Mouse (Mus musculus) frontal cortex, adult 2 months (tissue): ENCODE data around the gene Ston2. TPM values are rescaled to one million over a fixed set of nuclear protein-coding genes. Genes with fewer than 3 reads are reported as not detected.
"Not testable (repeated sequence)": the region's sequence is repeated elsewhere in the genome, so short reads cannot be mapped to it uniquely, and the experiment has no call there.

Experiments used
- DNase-seq, 2 experiments: peaks; one replicate each; pipeline ENCODE4 v3.0.0; 2022; ENCODE audit warnings: low spot score in 1 of 2; ENCODE audit errors: extremely low spot score in 1 of 2
- polyA plus RNA-seq: library from polyadenylated mRNA; depleted of rRNA; stranded (reverse); fragments of >200 nt; gene quantifications from 2 replicates; pipeline ENCODE4 v1.2.3, GENCODE M21; 2012; rRNA removed

Ston2 gene
- polyA plus RNA-seq, 1 experiment, result 12.3 TPM

GRCm38 (mm10) chr12:91606651-91607050 is 181.5 kb downstream of the Ston2 start:
- DNase-seq, result peak in 1 of 2 experiments; percentile 47

GRCm38 (mm10) chr12:91604600-91604999 is 183.6 kb downstream of the Ston2 start:
- DNase-seq, result no peak

DNA sequence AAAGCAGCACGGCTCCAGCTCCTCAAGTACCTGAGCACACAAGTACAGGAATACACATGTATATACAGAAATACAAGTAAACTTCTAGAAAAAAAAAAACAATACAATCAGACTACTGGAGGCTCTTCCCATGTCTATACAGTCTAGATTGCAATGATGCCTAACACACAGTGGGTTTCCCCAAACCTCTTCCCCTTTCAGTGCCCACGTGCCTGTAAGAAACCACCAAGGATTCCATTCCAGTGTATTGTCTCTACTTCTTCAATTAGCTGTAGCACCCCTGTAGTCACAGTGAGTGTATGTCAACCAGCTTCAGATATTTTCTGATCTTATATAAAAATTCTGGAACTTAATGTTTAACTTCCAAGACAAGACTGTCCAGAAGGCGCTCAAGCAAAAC is 196.1 kb downstream of the Ston2 start:
- DNase-seq, result no peak

DNA sequence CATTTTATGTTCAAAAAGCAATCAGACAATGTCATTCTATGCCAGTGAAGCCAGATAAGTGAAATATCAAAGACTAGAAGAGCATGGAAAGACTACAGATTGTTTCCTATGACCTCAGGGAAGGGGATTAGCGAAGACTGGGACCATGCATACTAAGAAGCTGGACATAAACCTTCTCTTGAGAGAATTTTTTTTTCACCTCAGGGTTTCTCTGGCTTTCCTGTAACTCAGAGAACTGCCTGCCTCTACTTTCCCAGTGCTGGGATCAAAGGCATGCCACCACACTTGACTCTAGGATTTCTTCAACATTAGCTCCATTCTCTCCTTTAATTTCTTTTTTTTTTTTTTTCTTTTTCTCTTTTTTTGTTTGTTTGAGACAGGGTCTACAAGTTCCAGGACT is 197.0 kb downstream of the Ston2 start:
- no peak for DNase-seq

- no peak for DNase-seq
These were observed 197.5 kb downstream of the Ston2 start for GRCm38 (mm10) chr12:91590716-91591115.

- DNase-seq, result peak; percentile 72 to 90
These were observed 198.1 kb downstream of the Ston2 start, which contains the start of gene Gtf2a1 for GRCm38 (mm10) chr12:91589847-91590690. TSS of gene Gtf2a1 (minus strand) at chr12:91590487.

- DNase-seq, result no peak
These were observed 198.7 kb downstream of the Ston2 start for GRCm38 (mm10) chr12:91589542-91589846.

GRCm38 (mm10) chr12:91588670-91589541 is 199.3 kb downstream of the Ston2 start:
- peak in 1 of 2 experiments; percentile 40 for DNase-seq

DNA sequence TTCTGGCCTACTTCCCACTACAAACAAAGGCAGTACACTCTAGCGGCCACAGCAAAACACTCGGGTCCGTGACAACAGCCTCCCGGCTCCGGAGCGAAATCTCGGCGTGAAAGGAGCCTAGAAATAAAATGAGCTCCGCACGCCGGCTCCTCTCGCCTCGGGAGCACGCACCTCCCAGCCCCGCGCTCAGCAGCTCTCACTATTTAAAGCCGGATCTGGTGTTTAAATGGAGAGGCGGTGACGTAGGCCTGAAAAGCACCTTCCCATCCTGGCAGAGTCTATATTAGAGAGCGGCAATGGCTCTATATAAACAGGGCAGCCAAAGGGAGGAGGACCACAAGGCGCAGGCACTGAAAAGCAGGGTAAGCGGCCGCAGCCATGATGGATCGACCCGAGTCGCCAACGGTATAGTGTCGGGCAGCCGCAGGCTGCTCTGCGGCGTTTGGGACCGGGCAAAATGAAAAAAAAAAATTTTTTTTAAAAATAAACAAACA is 200.0 kb downstream of the Ston2 start:
- peak; percentile 89 to 96 for DNase-seq

GRCm38 (mm10) chr12:91587491-91588033 is 200.6 kb downstream of the Ston2 start:
- no peak for DNase-seq

GRCm38 (mm10) chr12:91587077-91587476 is 201.1 kb downstream of the Ston2 start:
- DNase-seq, result no peak

DNA sequence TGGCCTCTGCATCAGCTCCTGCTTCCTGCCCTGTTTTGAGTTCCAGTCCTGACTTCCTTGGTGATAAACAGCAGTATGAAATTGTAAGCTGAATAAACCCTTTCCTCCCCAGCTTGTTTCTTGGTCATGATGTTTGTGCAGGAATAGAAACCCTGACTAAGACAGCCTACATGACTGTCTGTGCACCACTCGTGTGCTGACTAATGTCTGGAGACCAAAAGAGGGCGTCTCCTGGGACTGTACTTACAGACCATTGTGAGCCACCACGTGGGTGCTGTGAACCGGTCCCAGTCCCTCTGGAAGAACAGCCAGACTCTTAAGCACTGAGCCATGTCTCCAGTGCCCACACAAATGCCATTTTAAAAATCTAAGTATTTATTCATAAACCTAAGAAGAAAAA is 202.4 kb downstream of the Ston2 start:
- DNase-seq, result not testable (repeated sequence)

DNA sequence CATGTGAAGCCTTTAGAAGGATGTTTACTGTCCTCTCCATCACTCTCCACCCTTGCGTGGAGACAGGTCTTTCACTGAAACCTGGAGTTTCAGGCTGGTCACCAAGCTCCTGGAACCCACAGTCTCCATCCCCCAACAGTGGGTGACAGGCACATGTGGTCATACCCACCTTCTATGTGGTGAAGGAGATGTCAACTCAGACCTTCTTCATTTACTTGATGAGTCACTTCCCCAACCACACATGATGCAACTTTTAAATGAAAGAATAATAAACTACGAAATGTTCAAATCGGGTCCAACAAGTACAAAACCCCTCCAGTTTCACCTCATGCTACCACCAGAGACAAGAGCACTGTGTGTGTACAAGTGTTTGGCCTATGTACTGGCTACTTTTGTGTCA is 203.0 kb downstream of the Ston2 start:
- no peak for DNase-seq

GRCm38 (mm10) chr12:91583409-91583808 is 204.8 kb downstream of the Ston2 start:
- no peak for DNase-seq

Other genes with a start within 250 kb of the Ston2 start
- gene Gtf2a1, start 197.9 kb downstream of the Ston2 start, polyA plus RNA-seq, result 26.9 TPM in 2 replicates
- 92.1 and 92.3 TPM in 2 replicates for gene Sel1l, start 60.8 kb upstream of the Ston2 start, polyA plus RNA-seq